Mouse (Mus musculus): ENCODE measurements around the gene Ankrd2. TPM values are rescaled to one million over a fixed set of nuclear protein-coding genes. Genes with fewer than 3 reads are reported as not detected.

Gene Ankrd2
- polyA plus RNA-seq, 1 experiment from 2014 or later: 0.40 TPM

DNA sequence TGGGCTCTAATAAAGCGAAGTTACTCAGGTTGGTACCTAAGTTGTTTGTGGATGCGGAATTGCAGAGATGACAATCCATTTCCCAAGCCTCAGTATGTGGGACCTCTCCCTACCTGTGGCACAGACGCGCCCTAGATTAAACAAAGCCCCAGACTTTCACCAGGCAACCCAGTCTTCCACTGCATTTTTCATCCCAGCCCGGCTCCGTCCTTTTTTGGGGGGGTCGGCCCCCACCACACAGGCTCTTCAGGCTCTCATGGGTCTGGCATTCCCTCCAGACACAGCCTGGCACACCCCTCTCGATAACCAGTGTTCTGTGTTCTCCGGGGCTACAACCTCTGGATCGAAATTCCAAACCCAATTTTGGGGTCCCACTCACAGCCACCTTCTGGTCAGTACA lies 49.9 kb downstream of the Ankrd2 start:
- Histone ChIP-seq H3K27me3 (replicated peaks) (no peaks in the 10 kb centered on the region), H3K4me3 (replicated peaks) (peak overlapping the region; percentile 70), H3K9ac (peak overlapping the region; percentile 46), H3K4me1 (peaks cover 11% of the 10 kb centered on the region; the same call in 1 of the 2 replicates), H3K4me2 (peak overlapping the region; percentile 92), H3K36me3 (no peaks in the 10 kb centered on the region), H3K9me3 (no peaks in the 10 kb centered on the region), H3K27ac (no peak overlapping the region)
- ATAC-seq (ENCODE audit: insufficient read depth, low FRiP score, low read depth): no peak
- WGBS: 10% methylated on average over 10 of the region's 10 CpGs

- Histone ChIP-seq H3K4me3 (replicated peaks) (peak within 1 kb of the TSS; percentile 70), H3K36me3 (no peaks in the 10 kb centered on the region), H3K4me1 (peaks cover 16% of the 10 kb centered on the region), H3K27ac (no peak within 1 kb of the TSS), H3K9me3 (no peaks in the 10 kb centered on the region), H3K27me3 (replicated peaks) (no peaks in the 10 kb centered on the region), H3K9ac (peak within 1 kb of the TSS; percentile 46), H3K4me2 (peak within 1 kb of the TSS; percentile 92)
- WGBS: under 1% methylated on average over 21 of the region's 21 CpGs
- peak; percentile 49 for ATAC-seq (ENCODE audit: insufficient read depth, low FRiP score, low read depth)
Measured at GRCm38 (mm10) chr19:42086166-42086565, 50.4 kb downstream of the Ankrd2 start, which contains the start of gene Morn4. TSS of gene Morn4 (minus strand) at chr19:42086357.

DNA sequence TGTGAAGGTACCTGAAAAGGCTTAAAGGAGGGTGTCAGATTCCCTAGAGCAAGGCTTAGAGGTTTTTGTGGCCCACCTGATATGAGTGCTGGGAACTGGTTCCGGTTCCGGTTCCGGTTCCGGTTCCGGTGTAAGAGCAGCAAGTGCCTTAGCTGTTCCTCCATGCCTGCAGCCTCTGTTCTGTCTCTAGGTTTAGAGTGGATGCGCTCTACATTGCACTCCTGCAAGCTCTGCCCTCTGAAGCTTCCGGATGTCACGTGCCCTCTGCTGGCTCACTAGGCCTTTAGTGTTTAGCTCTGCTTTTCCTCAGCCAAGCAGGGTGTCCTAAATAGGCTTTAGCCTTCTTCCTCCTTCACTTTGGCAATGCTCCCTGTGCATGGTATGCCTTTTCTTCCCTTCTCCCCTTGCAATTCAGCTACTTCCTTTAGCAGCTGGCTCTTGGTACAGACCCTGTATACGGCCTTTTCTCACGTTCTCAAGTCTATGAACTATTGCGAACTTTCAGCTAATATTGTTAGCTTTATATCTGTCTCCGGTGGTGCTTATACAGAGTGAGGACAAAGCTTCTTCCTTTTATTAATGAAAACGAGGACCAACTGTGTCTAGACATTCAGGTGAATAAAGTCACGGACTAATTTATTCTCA lies 53.4 kb downstream of the Ankrd2 start:
- H3K9me3 ChIP-seq: no peaks in the 10 kb centered on the region
- H3K9ac ChIP-seq: no peak overlapping the region
- peak overlapping the region; percentile 76 for H3K4me2 ChIP-seq
- H3K27me3 ChIP-seq (replicated peaks): no peaks in the 10 kb centered on the region
- peaks cover 21% of the 10 kb centered on the region for H3K4me1 ChIP-seq
- H3K36me3 ChIP-seq: peaks cover 6% of the 10 kb centered on the region; the same call in 1 of the 2 replicates
- peak overlapping the region; percentile 87 for H3K27ac ChIP-seq
- peak overlapping the region; percentile 73; the same call in 1 of the 2 replicates for H3K4me3 ChIP-seq (replicated peaks)
- WGBS: 21% methylated on average over 14 of the region's 14 CpGs
- no peak for ATAC-seq (ENCODE audit: insufficient read depth, low FRiP score, low read depth)

DNA sequence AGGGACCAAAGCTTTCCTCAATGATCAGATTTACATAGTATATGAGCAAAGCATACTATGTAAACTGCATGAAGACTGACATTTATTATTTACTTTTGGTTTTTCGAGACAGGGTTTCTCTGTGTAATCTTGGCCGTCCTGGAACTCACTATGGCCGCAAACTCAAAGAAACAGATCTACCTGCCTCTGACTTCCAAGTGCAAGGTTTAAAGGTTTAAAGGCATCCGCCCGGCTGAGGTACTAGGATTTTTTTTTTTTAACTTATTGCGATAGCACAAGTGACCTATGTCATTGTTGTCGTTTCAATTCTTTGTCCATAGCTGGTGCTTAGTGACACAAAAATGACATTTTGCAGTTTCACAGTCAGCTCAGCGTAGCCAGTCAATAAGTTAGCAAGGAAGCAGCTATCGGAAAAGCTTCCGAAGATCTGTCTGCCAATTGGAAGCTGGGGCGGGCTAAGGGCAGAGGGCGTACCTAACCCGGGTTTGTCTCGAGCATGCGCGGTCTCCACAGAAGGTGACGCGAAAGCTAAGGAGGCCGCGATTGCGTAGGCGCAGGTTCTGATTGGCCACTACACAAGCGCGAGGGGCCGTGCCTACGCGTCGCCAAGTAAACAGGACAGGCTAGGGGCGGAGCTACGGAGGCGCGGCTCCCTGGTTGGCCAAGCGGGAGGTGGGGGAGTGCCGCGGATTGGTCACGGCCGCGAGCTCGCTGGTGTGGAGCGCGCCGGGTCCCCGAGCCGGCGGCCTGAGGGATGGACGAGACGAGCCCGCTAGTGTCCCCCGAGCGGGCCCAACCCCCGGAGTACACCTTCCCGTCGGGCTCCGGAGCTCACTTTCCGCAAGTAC lies 54.2 kb downstream of the Ankrd2 start, which contains the start of gene Pi4k2a:
Gene Pi4k2a (plus strand): TSS at position 723 of the 848 bp plus-strand sequence.
- Histone ChIP-seq H3K36me3 (peaks cover 6% of the 10 kb centered on the region; the same call in 1 of the 2 replicates), H3K4me2 (peak within 1 kb of the TSS; percentile 76), H3K4me3 (replicated peaks) (peak within 1 kb of the TSS; percentile 73), H3K9me3 (no peaks in the 10 kb centered on the region), H3K27me3 (replicated peaks) (no peaks in the 10 kb centered on the region), H3K9ac (peak within 1 kb of the TSS; percentile 54), H3K27ac (peak within 1 kb of the TSS; percentile 92), H3K4me1 (peaks cover 21% of the 10 kb centered on the region)
- under 1% methylated on average over 55 of the region's 55 CpGs for WGBS
- peak; percentile 98 for ATAC-seq (ENCODE audit: insufficient read depth, low FRiP score, low read depth)

- WGBS: under 1% methylated on average over 51 of the region's 52 CpGs
- peak overlapping the region; percentile 76 for H3K4me2 ChIP-seq
- H3K9me3 ChIP-seq: no peaks in the 10 kb centered on the region
- peaks cover 6% of the 10 kb centered on the region; the same call in 1 of the 2 replicates for H3K36me3 ChIP-seq
- H3K27ac ChIP-seq: peak overlapping the region; percentile 92
- H3K4me1 ChIP-seq: peaks cover 18% of the 10 kb centered on the region
- peak; percentile 48 for ATAC-seq (ENCODE audit: insufficient read depth, low FRiP score, low read depth)
- H3K27me3 ChIP-seq (replicated peaks): no peaks in the 10 kb centered on the region
- H3K4me3 ChIP-seq (replicated peaks): peak overlapping the region; percentile 73
- peak overlapping the region; percentile 54 for H3K9ac ChIP-seq
Measured at GRCm38 (mm10) chr19:42090637-42091141, 54.9 kb downstream of the Ankrd2 start.

Other genes with a start within 250 kb of the Ankrd2 start
- gene Arhgap19, start 234.0 kb upstream of the Ankrd2 start, polyA plus RNA-seq (2015; fragmentation: Nextera tagmentation; extraction: Ambion mirVana): 19.1 and 20.8 TPM in 2 replicates
- 12.3 and 14.1 TPM in 2 replicates for gene Frat1, start 206.0 kb upstream of the Ankrd2 start, polyA plus RNA-seq (2015; fragmentation: Nextera tagmentation; extraction: Ambion mirVana)
- gene Frat2, start 187.9 kb upstream of the Ankrd2 start, polyA plus RNA-seq (2015; fragmentation: Nextera tagmentation; extraction: Ambion mirVana): 6.9 and 9.0 TPM in 2 replicates
- 13.7 and 14.2 TPM in 2 replicates for gene Rrp12, start 139.8 kb upstream of the Ankrd2 start, polyA plus RNA-seq (2015; fragmentation: Nextera tagmentation; extraction: Ambion mirVana)
- gene Pgam1, start 124.1 kb upstream of the Ankrd2 start, polyA plus RNA-seq (2015; fragmentation: Nextera tagmentation; extraction: Ambion mirVana): 626 and 677 TPM in 2 replicates
- 70.3 and 75.3 TPM in 2 replicates for gene Exosc1, start 102.6 kb upstream of the Ankrd2 start, polyA plus RNA-seq (2015; fragmentation: Nextera tagmentation; extraction: Ambion mirVana)
- gene Zdhhc16, start 102.5 kb upstream of the Ankrd2 start, polyA plus RNA-seq (2015; fragmentation: Nextera tagmentation; extraction: Ambion mirVana): 73.4 and 82.2 TPM in 2 replicates
- gene Mms19, start 54.8 kb upstream of the Ankrd2 start, polyA plus RNA-seq (2015; fragmentation: Nextera tagmentation; extraction: Ambion mirVana): 28.2 and 32.1 TPM in 2 replicates
- 14.1 and 16.6 TPM in 2 replicates for gene Ubtd1, start 54.2 kb upstream of the Ankrd2 start, polyA plus RNA-seq (2015; fragmentation: Nextera tagmentation; extraction: Ambion mirVana)
- gene Hoga1, start 9.6 kb downstream of the Ankrd2 start, polyA plus RNA-seq (2015; fragmentation: Nextera tagmentation; extraction: Ambion mirVana): 2.3 and 4.0 TPM in 2 replicates
- gene 4933411K16Rik, start 16.2 kb downstream of the Ankrd2 start, polyA plus RNA-seq (2015; fragmentation: Nextera tagmentation; extraction: Ambion mirVana): not detected in 2 replicates
- 14.5 and 18.1 TPM in 2 replicates for gene Morn4, start 50.4 kb downstream of the Ankrd2 start, polyA plus RNA-seq (2015; fragmentation: Nextera tagmentation; extraction: Ambion mirVana)
- gene Pi4k2a, start 54.5 kb downstream of the Ankrd2 start, polyA plus RNA-seq (2015; fragmentation: Nextera tagmentation; extraction: Ambion mirVana): 22.0 and 24.0 TPM in 2 replicates
- 42.5 and 44.7 TPM in 2 replicates for gene Avpi1, start 93.1 kb downstream of the Ankrd2 start, polyA plus RNA-seq (2015; fragmentation: Nextera tagmentation; extraction: Ambion mirVana)
- 19.3 and 21.0 TPM in 2 replicates for gene Marveld1, start 111.4 kb downstream of the Ankrd2 start, polyA plus RNA-seq (2015; fragmentation: Nextera tagmentation; extraction: Ambion mirVana)
- 24.6 and 25.2 TPM in 2 replicates for gene Zfyve27, start 128.0 kb downstream of the Ankrd2 start, polyA plus RNA-seq (2015; fragmentation: Nextera tagmentation; extraction: Ambion mirVana)
- gene Sfrp5, start 166.3 kb downstream of the Ankrd2 start, polyA plus RNA-seq (2015; fragmentation: Nextera tagmentation; extraction: Ambion mirVana): 9.4 and 16.0 TPM in 2 replicates
- 1.1 and 1.5 TPM in 2 replicates for gene Golga7b, start 211.6 kb downstream of the Ankrd2 start, polyA plus RNA-seq (2015; fragmentation: Nextera tagmentation; extraction: Ambion mirVana)

Measured in stomach, embryonic 15.5 days (tissue).